8 mouse cellular contexts compared by ENCODE assay signal in the genomic region with DNA sequence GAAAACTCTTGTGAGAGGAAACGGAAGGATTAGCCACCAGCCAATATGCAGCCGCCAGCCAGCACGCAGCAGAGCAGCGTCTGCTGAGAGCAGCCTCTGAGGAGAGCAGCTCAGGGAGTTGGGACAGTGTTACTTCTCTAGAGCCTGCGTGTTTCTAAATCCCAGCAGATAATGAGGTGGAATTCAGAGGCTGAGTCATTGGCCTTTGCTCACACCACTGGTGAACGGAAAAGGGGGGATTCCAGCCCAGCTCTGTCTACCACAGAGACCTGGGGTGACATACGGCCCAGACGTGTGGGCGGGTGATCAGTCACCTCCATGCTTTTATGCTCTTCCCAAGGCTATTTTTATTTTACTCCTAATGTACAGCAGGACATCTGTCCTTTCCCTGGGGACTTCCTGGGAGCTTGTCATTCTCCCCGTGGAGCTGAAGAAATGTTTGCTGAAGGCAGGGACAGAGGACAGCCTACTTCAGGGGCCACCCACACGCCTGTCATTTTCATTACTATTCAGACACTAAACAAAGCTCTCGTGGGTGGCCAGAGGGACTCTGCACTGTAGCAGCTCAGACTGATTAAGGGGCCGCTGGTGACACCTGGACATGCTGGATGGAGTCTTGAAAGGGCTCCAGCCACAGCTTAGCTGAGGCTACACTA. TPM values are rescaled to one million over a fixed set of nuclear protein-coding genes. Genes with fewer than 3 reads are reported as not detected.
DNase-seq lines count a peak whose midpoint lies in the region; ATAC-seq and TF ChIP-seq lines count a peak whose summit lies in the region.

No protein-coding gene starts in this region.

- H3K4me2 ChIP-seq in hindbrain, embryonic 11.5 days (replicated peaks; ENCODE audit: low read depth, low read length), result no peak overlapping the region
- H3K4me2 ChIP-seq in myocyte (ENCODE audit: low read depth), result peak overlapping the region; percentile 86

- peak overlapping the region; percentile 90 for H3K27ac ChIP-seq in thymus, adult 2 months (ENCODE audit: control insufficient read depth, insufficient read depth, low read length)
- H3K27ac ChIP-seq in hindbrain, embryonic 11.5 days (ENCODE audit: low read depth, low read length), result peak overlapping the region; percentile 36; the same call in 1 of the 2 replicates

- H3K36me3 ChIP-seq in thymus, adult 2 months (ENCODE audit: control insufficient read depth, insufficient read depth, low read length), result no peaks in the 10 kb centered on the region
- H3K36me3 ChIP-seq in hindbrain, embryonic 11.5 days (ENCODE audit: control insufficient read depth, insufficient read depth, low read length), result no peaks in the 10 kb centered on the region
- no peaks in the 10 kb centered on the region for H3K36me3 ChIP-seq in myocyte (ENCODE audit: control insufficient read depth, insufficient read depth)

- no peak overlapping the region for H3K4me3 ChIP-seq in thymus, adult 2 months (ENCODE audit: control insufficient read depth, insufficient read depth, low read length)
- H3K4me3 ChIP-seq in hindbrain, embryonic 11.5 days (ENCODE audit: low read depth, low read length), result no peak overlapping the region
- no peak overlapping the region for H3K4me3 ChIP-seq in myocyte

- DNase-seq in cerebellum, adult 8-10 months, result peak; percentile 35
- no peak for DNase-seq in cerebellum, postnatal 4 days (ENCODE audit: low spot score in 2 of 2)
- DNase-seq in thymus, adult 2 months, result peak; percentile 40
- DNase-seq in thymus, adult 18-20 months, result no peak
- DNase-seq in hindbrain, embryonic 11.5 days (ENCODE audit: low spot score), result peak; percentile 45
- no peak for DNase-seq in ovary, postnatal 14 days (ENCODE audit: low spot score)
- DNase-seq in layer of hippocampus, adult 9-10 months (ENCODE audit: low spot score), result no peak

- TF ChIP-seq CTCF in thymus, adult 2 months (IDR thresholded peaks at IDR 0.05; ENCODE audit: borderline replicate concordance, control insufficient read depth, extremely low read depth, insufficient read depth, low read length, poor library complexity), result no peak

- no peaks in the 10 kb centered on the region for H3K27me3 ChIP-seq in thymus, adult 2 months (ENCODE audit: control insufficient read depth, insufficient read depth, low read length)
- H3K27me3 ChIP-seq in hindbrain, embryonic 11.5 days (ENCODE audit: control insufficient read depth, insufficient read depth, low read length), result no peaks in the 10 kb centered on the region
- H3K27me3 ChIP-seq in myocyte (ENCODE audit: control insufficient read depth, insufficient read depth, insufficient read length), result no peaks in the 10 kb centered on the region

- H3K9ac ChIP-seq in hindbrain, embryonic 11.5 days (ENCODE audit: low read depth, low read length), result no peak overlapping the region

- TF ChIP-seq POLR2A in thymus, adult 2 months (IDR thresholded peaks at IDR 0.05; ENCODE audit: control insufficient read depth, extremely low read depth, insufficient read depth, low read length, poor library complexity), result no peak
- TF ChIP-seq POLR2A in myocyte (IDR thresholded peaks at IDR 0.05; ENCODE audit: insufficient read length, low read depth), result no peak

- no peak overlapping the region for H3ac ChIP-seq in myocyte (ENCODE audit: control insufficient read depth, insufficient read length)

- peak; percentile 45 for ATAC-seq in hindbrain, embryonic 11.5 days (ENCODE audit: low FRiP score)

- 30% methylated on average over 13 of the region's 13 CpGs for WGBS in thymus, adult 2 months
- WGBS in hindbrain, embryonic 11.5 days, result 18% methylated on average over 13 of the region's 13 CpGs

- peaks cover 60% of the 10 kb centered on the region for H3K4me1 ChIP-seq in thymus, adult 2 months (replicated peaks; ENCODE audit: control insufficient read depth, insufficient read depth, low read length)
- peaks cover 26% of the 10 kb centered on the region for H3K4me1 ChIP-seq in hindbrain, embryonic 11.5 days (replicated peaks; ENCODE audit: control insufficient read depth, insufficient read depth, low read length)

- no peaks in the 10 kb centered on the region for H3K79me2 ChIP-seq in myocyte (ENCODE audit: control insufficient read depth, insufficient read depth)

- no peaks in the 10 kb centered on the region for H3K9me3 ChIP-seq in hindbrain, embryonic 11.5 days (ENCODE audit: control insufficient read depth, low read length)

TF ChIP-seq in myocyte, 11 proteins besides CTCF, POLR2A, EP300 and RAD21:
- TF ChIP-seq MYOD1 (IDR thresholded peaks at IDR 0.05; ENCODE audit: control insufficient read depth in 1 of 3, insufficient read length in 2 of 3, low read depth in 2 of 3) (no peak), MAX (IDR thresholded peaks at IDR 0.05; ENCODE audit: low read depth) (no peak), CEBPB (IDR thresholded peaks at IDR 0.05; ENCODE audit: insufficient read depth, poor library complexity, severe bottlenecking) (no peak), USF1 (IDR thresholded peaks at IDR 0.05; ENCODE audit: low read depth) (no peak)

RNA-seq across cellular contexts. Expression of gene Rab11fip4, which starts 20.1 kb away (rescaled TPM):
- 36.8 and 40.9 TPM in 2 replicates for polyA plus RNA-seq in thymus, adult 2 months (2012; rRNA removed)
- 11.5 and 11.6 TPM in 2 replicates for polyA plus RNA-seq in hindbrain, embryonic 11.5 days (2014; fragmentation: Nextera tagmentation; extraction: Ambion mirVana)
- polyA plus RNA-seq in myocyte (2012; fragmentation: generic; extraction: Trizol), result 0.04 TPM

Comparison
In these comparisons a context has a peak if more than half of its experiments do, and no peak if none do; other contexts are left out.
1. DNase-seq: peak in cerebellum, adult 8-10 months (single experiment), thymus, adult 2 months (single experiment) and hindbrain, embryonic 11.5 days (single experiment); none in cerebellum, postnatal 4 days (0 of 2), thymus, adult 18-20 months (0 of 2), ovary, postnatal 14 days (single experiment) and layer of hippocampus, adult 9-10 months (single experiment).
2. RNA of gene Rab11fip4, which starts 20.1 kb away (polyA plus RNA-seq): 36.8 to 40.9 TPM in thymus, adult 2 months and 11.5 to 11.6 TPM in hindbrain, embryonic 11.5 days; 0.04 TPM in myocyte (single experiment); every median in the first group is over 10 times any median in the second.